Mouse (Mus musculus) cerebellum, adult 2 months (tissue): ENCODE measurements around the gene Mapk8ip1. TPM values are rescaled to one million over a fixed set of nuclear protein-coding genes. Genes with fewer than 3 reads are reported as not detected.
A peak's percentile ranks its signal among the peaks of the same experiment; 100 is the strongest.

ENCODE experiments used
- DNase-seq, 2 experiments: peaks; one replicate each; pipeline ENCODE4 v3.0.0; 2021
- H3K27ac ChIP-seq: fragments of 200-500 bp; 2 replicates; pipeline ENCODE4 v1.5.1; 2012; ENCODE audit warnings: low read length, control low read depth, inconsistent platforms; ENCODE audit not compliant: insufficient read depth
- H3K27me3 ChIP-seq: fragments of 200-500 bp; 2 replicates; pipeline ENCODE4 v1.6.1; 2012; ENCODE audit warnings: inconsistent platforms, mild to moderate bottlenecking, low read length, moderate library complexity; ENCODE audit not compliant: control insufficient read depth, insufficient read depth
- H3K4me1 ChIP-seq: fragments of 200-500 bp; 2 replicates; pipeline ENCODE4 v1.6.1; 2011; ENCODE audit warnings: low read length; ENCODE audit not compliant: control insufficient read depth, insufficient read depth
- H3K4me3 ChIP-seq: fragments of 200-500 bp; replicated peaks from 2 replicates; pipeline ENCODE3; 2011; ENCODE audit warnings: mild to moderate bottlenecking, low read depth, low read length, control low read depth; ENCODE audit not compliant: insufficient read depth
- CTCF ChIP-seq: fragments of 200-500 bp; IDR thresholded peaks from 2 replicates; pipeline ENCODE4 v1.5.1; 2011; ENCODE audit warnings: low read depth, mild to moderate bottlenecking, control low read depth, low read length, moderate library complexity, borderline replicate concordance; ENCODE audit not compliant: insufficient read depth
- POLR2A ChIP-seq: fragments of 200-500 bp; IDR thresholded peaks from 2 replicates; pipeline ENCODE4 v1.6.1; 2011; ENCODE audit warnings: low read length, control low read depth, borderline replicate concordance; ENCODE audit not compliant: insufficient read depth
- WGBS: fragments of 180-500 bp; shearing (Covaris S2); methylation state at CpG from one replicate; pipeline ENCODE4 v1.1.7; 2018; 5-methylcytosine and 5-hydroxymethylcytosine counted together
- polyA plus RNA-seq: library from polyadenylated mRNA; depleted of rRNA; stranded (reverse); fragments of >200 nt; gene quantifications from 2 replicates; pipeline ENCODE4 v1.2.3, GENCODE M21; 2012

The Mapk8ip1 gene
- polyA plus RNA-seq, 1 experiment = 349 TPM

GRCm38 (mm10) chr2:92373437-92373813 is 27.6 kb downstream of the Mapk8ip1 start:
- no peak for TF ChIP-seq POLR2A
- no peak for TF ChIP-seq CTCF
- H3K27me3 ChIP-seq = no peaks in the 10 kb centered on the region
- 82% methylated on average over 11 of the region's 11 CpGs for WGBS

DNA sequence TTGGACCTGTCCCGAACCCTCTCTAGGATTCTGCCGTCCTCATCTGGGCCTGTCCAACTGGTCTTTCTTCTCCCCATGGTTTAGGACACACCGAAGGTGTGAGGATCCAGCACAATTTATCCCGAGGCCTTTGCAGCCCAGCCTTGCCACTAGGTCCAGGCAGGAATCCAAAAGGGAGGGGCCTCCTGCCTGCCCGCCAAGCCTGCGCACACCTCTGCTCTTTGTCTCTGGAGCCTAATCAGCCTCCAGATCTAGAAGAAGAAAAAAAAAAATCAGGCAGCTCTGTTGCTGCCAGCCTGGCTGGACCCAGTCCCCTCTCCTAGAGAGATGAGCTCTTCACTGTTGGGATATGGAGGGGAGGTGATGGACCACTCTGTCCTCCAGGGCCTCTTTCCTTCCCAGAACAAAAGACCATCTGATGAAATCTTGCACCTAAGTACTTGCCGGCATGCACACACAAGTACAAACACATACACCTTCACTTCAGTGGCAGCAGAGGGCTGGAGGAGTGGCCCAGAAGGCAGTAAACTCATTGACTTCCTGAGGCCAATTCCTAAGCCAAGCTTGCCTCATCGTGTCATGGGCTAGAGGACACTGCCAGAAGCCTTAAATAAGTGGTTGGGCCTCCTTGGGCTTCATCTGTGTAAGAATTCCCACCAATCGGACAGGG is 28.2 kb downstream of the Mapk8ip1 start:
- no peak for TF ChIP-seq POLR2A
- no peak for TF ChIP-seq CTCF
- peak; percentile 49 to 66 for DNase-seq
- Histone ChIP-seq H3K27me3 (no peaks in the 10 kb centered on the region), H3K4me3 (no peak overlapping the region), H3K27ac (no peak overlapping the region), H3K4me1 (peaks cover 17% of the 10 kb centered on the region)
- 40% methylated on average over 9 of the region's 9 CpGs for WGBS

More at GRCm38 (mm10) chr2:92373437-92373813, 27.6 kb downstream of the Mapk8ip1 start:
- no peak overlapping the region for H3K27ac ChIP-seq
- H3K4me3 ChIP-seq = no peak overlapping the region
- DNase-seq = no peak
- H3K4me1 ChIP-seq = peaks cover 17% of the 10 kb centered on the region

- Histone ChIP-seq H3K4me3 (no peak overlapping the region), H3K27ac (no peak overlapping the region), H3K4me1 (peaks cover 17% of the 10 kb centered on the region), H3K27me3 (no peaks in the 10 kb centered on the region)
- 63% methylated on average over 10 of the region's 10 CpGs for WGBS
- DNase-seq = no peak
- TF ChIP-seq CTCF (no peak), POLR2A (no peak)
These were observed 28.9 kb downstream of the Mapk8ip1 start for GRCm38 (mm10) chr2:92371971-92372690.

DNA sequence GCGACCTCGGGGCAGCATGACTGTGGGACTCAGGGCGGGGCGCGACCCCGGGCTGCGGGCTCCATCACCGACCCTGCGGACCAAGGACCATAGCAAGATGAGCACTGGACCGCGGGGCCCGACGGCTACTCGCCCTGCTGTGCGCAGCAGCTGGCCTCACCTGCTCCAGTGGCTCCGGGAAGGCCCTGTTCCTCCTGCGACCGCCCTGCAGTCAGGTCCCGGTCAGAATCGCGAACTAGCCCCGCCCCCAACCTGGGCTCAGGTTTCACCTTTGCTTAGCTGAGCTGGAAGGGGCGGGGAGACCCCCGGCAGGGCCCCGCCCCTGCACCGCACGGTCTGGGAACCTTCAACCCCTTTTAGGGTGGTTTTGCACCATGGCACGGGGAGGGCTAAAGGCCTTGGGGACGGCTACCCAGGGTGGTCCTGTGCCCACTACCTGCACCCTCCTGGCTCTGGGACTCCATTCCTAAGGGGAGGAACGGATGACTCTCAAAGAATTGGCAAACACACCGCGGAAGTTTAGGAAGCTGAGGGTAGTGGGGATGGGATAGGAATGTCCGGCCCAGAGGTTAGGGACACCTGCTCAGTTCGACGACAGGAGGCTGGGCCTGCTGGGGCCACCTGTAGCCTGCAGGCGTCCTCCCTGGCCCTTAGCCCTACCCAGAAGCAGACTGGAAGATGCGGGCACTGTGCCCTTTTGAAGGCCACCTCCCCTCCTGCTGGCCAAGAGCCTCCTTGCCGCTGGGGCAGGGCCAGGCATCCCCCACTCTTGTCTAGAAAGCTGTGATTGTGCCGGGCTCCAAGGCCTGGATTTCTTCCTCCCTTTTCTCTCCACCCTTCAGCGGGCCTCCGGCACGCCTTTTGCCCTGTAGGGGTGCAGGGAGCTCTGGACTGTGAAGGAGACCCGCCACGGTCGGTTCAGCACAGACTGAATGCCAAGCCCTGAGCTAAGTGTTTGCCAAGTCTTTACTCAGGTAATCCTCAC is 29.9 kb downstream of the Mapk8ip1 start:
- peaks cover 12% of the 10 kb centered on the region for H3K4me1 ChIP-seq
- TF ChIP-seq CTCF = no peak
- TF ChIP-seq POLR2A = no peak
- WGBS = 11% methylated on average over 45 of the region's 45 CpGs
- H3K27me3 ChIP-seq = no peaks in the 10 kb centered on the region
- DNase-seq = peak; percentile 33 to 34
- H3K4me3 ChIP-seq = peak overlapping the region; percentile 3
- H3K27ac ChIP-seq = no peak overlapping the region

GRCm38 (mm10) chr2:92370375-92370774 is 30.7 kb downstream of the Mapk8ip1 start:
- no peak overlapping the region for H3K27ac ChIP-seq
- H3K27me3 ChIP-seq = no peaks in the 10 kb centered on the region
- peak; percentile 32 to 44 for DNase-seq
- H3K4me1 ChIP-seq = peaks cover 12% of the 10 kb centered on the region
- TF ChIP-seq CTCF = no peak
- no peak for TF ChIP-seq POLR2A
- 8% methylated on average over 19 of the region's 19 CpGs for WGBS
- H3K4me3 ChIP-seq = peak overlapping the region; percentile 3

DNA sequence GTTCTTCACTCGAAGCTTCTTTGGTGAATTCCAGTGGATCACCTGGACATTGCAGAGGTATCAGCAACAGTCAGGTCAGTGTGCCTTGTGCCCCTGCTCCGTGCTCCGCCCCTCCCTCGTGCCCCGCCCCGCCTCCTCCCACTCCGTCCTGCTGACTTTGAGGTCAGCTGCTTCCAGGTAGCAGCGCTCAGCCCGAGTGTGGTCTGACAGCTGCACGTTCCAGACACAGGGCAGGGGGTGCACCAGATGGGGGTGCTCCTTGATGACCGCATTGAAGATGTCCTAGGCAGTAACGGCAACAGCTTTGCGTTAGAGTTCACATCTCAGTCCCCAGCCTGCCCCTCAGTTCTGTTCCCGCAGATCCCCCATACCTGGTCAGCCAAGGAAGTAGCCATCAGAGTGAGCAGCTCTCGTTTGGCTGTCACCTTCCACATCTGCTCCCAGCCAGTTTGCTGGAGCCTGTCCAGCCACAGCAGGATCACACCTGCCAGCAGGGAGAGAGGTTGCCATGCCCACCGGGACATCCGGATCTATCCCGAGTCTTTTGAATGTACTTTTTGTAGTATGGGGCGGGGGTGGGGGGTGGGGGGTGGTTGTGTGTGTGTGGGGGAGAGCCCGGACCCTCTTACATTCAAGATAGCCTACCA is 33.6 kb downstream of the Mapk8ip1 start:
- Histone ChIP-seq H3K27ac (no peak overlapping the region), H3K4me3 (no peak overlapping the region), H3K4me1 (peaks cover 9% of the 10 kb centered on the region), H3K27me3 (no peaks in the 10 kb centered on the region)
- TF ChIP-seq CTCF (no peak), POLR2A (no peak)
- WGBS = 45% methylated on average over 20 of the region's 20 CpGs
- peak in 1 of 2 experiments; percentile 12 for DNase-seq

- TF ChIP-seq CTCF (no peak), POLR2A (no peak)
- H3K27me3 ChIP-seq = no peaks in the 10 kb centered on the region
- DNase-seq = peak in 1 of 2 experiments; percentile 9
- 61% methylated on average over 10 of the region's 10 CpGs for WGBS
- peaks cover 6% of the 10 kb centered on the region for H3K4me1 ChIP-seq
- H3K4me3 ChIP-seq = no peak overlapping the region
- no peak overlapping the region for H3K27ac ChIP-seq
These were observed 35.5 kb downstream of the Mapk8ip1 start for GRCm38 (mm10) chr2:92365568-92365967.
